8 mouse cellular contexts compared by ENCODE assay signal in the genomic region with DNA sequence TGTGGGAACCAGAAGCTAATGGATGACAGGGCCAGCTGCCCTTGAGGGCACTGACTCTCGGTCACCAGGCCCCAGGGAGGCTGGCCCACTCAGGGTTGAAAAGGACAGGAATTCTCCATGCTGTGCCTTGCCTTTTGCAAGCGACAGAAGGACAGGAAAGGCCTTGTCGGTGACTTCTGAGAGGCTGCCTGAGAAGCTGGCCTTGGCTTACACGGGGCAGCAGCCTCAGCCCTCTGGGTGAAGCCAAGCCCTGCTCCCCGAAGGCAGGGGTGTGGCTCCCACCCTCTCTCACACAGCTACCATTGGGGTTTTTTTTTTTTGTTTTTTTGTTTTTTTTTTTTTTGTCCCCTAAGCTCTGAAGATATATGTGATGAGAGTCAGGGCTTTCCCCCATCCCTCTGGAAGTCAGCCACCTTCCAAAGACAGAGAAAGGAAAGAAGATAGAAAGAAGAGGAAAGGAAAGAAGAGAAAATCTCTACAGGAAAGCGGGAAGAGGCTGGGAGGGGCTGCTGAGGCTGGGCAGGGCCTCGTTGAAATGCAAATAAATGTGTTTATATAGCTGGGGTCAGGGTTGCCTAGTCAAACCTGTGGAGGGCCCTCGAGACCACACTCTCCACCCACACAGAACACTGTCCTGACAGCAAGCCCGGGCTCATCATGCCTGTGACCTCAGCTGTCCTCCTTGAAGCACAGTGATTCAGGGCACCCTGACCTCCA. TPM values are rescaled to one million over a fixed set of nuclear protein-coding genes. Genes with fewer than 3 reads are reported as not detected.
A peak's percentile ranks its signal among the peaks of the same experiment; 100 is the strongest.
DNase-seq lines count a peak whose midpoint lies in the region; ATAC-seq and TF ChIP-seq lines count a peak whose summit lies in the region.

No protein-coding gene starts in this region.

- peak in 1 of 2 experiments; percentile 29 for DNase-seq in cerebellum, adult 2 months
- DNase-seq in cerebellum, adult 8-10 months: no peak
- DNase-seq in spleen, adult 2 months (ENCODE audit: low read depth in 1 of 2, low spot score in 2 of 2): peak in 1 of 2 experiments; percentile 81
- no peak for DNase-seq in spleen, adult 12 weeks (ENCODE audit: low spot score)
- DNase-seq in thymus, postnatal 25 days: peak; percentile 57
- DNase-seq in left cerebral cortex, postnatal 25 days (ENCODE audit: low spot score in 2 of 2): no peak
- no peak for DNase-seq in MN1 (ENCODE audit: low spot score)

- H3K27me3 ChIP-seq in cerebellum, adult 2 months (ENCODE audit: control insufficient read depth, insufficient read depth, low read length): no peaks in the 10 kb centered on the region
- H3K27me3 ChIP-seq in spleen, adult 2 months (ENCODE audit: control insufficient read depth, insufficient read depth, low read length): no peaks in the 10 kb centered on the region
- H3K27me3 ChIP-seq in intestine, postnatal 0 days (replicated peaks; ENCODE audit: control insufficient read depth, insufficient read depth, low read length): no peaks in the 10 kb centered on the region

- WGBS in cerebellum, adult 2 months: 41% methylated on average over 9 of the region's 9 CpGs
- 12% methylated on average over 9 of the region's 9 CpGs for WGBS in spleen, adult 2 months
- WGBS in intestine, postnatal 0 days: 21% methylated on average over 9 of the region's 9 CpGs

- H3K4me2 ChIP-seq in intestine, postnatal 0 days (replicated peaks; ENCODE audit: low read depth): peak overlapping the region; percentile 30

- intact Hi-C loops in left cerebral cortex, postnatal 25 days (cut with DNase I): no loop called here

- H3K9ac ChIP-seq in intestine, postnatal 0 days (ENCODE audit: low read depth, low read length): no peak overlapping the region

- H3K27ac ChIP-seq in cerebellum, adult 2 months (ENCODE audit: insufficient read depth, low read length): 0 out of 2 replicates have a peak overlapping the region, but pooled peaks have one; percentile 22
- H3K27ac ChIP-seq in spleen, adult 2 months (ENCODE audit: insufficient read depth, low read length): peak overlapping the region; percentile 85
- no peak overlapping the region for H3K27ac ChIP-seq in intestine, postnatal 0 days (ENCODE audit: low read depth, low read length)

- no peak for ATAC-seq in intestine, postnatal 0 days

- TF ChIP-seq CTCF in cerebellum, adult 2 months (IDR thresholded peaks at IDR 0.05; ENCODE audit: borderline replicate concordance, insufficient read depth, low read depth, low read length): no peak
- TF ChIP-seq CTCF in spleen, adult 2 months (IDR thresholded peaks at IDR 0.05; ENCODE audit: extremely low read depth, insufficient read depth, insufficient read length, insufficient replicate concordance): no peak
- TF ChIP-seq CTCF in intestine, postnatal 0 days (IDR thresholded peaks at IDR 0.05; ENCODE audit: low read depth): 0 out of 2 replicates have a peak, but pooled peaks have one; percentile 2

- peaks cover 25% of the 10 kb centered on the region for H3K4me1 ChIP-seq in cerebellum, adult 2 months (ENCODE audit: control insufficient read depth, insufficient read depth, low read length)
- H3K4me1 ChIP-seq in spleen, adult 2 months (ENCODE audit: control insufficient read depth, insufficient read depth, insufficient read length): peaks cover 53% of the 10 kb centered on the region
- 0 out of 2 replicates have a peak, but pooled peaks cover 5% of the 10 kb centered on the region for H3K4me1 ChIP-seq in intestine, postnatal 0 days (replicated peaks; ENCODE audit: control insufficient read depth, insufficient read depth, low read length)

- H3K4me3 ChIP-seq in cerebellum, adult 2 months (replicated peaks; ENCODE audit: insufficient read depth, low read depth, low read length): no peak overlapping the region
- H3K4me3 ChIP-seq in spleen, adult 2 months (ENCODE audit: extremely low read depth, insufficient read depth, insufficient read length): peak overlapping the region; percentile 31; the same call in 1 of the 2 replicates
- no peak overlapping the region for H3K4me3 ChIP-seq in intestine, postnatal 0 days (ENCODE audit: low read depth, low read length)

- H3K36me3 ChIP-seq in spleen, adult 2 months (ENCODE audit: control insufficient read depth, insufficient read depth, low read length): no peaks in the 10 kb centered on the region
- no peaks in the 10 kb centered on the region for H3K36me3 ChIP-seq in intestine, postnatal 0 days (ENCODE audit: control insufficient read depth, insufficient read depth)

- no peak for TF ChIP-seq POLR2A in cerebellum, adult 2 months (IDR thresholded peaks at IDR 0.05; ENCODE audit: borderline replicate concordance, insufficient read depth, low read length)
- peak; percentile 51 for TF ChIP-seq POLR2A in spleen, adult 2 months (IDR thresholded peaks at IDR 0.05; ENCODE audit: low read depth, low read length)

- H3K9me3 ChIP-seq in intestine, postnatal 0 days (ENCODE audit: control insufficient read depth): no peaks in the 10 kb centered on the region

RNA-seq across cellular contexts. Expression of a gene that starts 3.6 kb away (rescaled TPM):
- polyA plus RNA-seq in cerebellum, adult 2 months (2012; rRNA removed): 54.5 and 59.6 TPM in 2 replicates
- polyA plus RNA-seq in spleen, adult 2 months (2012; rRNA removed): 147 and 149 TPM in 2 replicates
- 16.4 and 21.8 TPM in 2 replicates for polyA plus RNA-seq in intestine, postnatal 0 days (2015; fragmentation: Nextera tagmentation; extraction: Ambion mirVana)
- 10 to 100 TPM; 83.8 to 96.3 TPM for total RNA-seq in left cerebral cortex, postnatal 25 days (2021)
